Mouse (Mus musculus): ENCODE results near the gene H2-DMa. TPM values are rescaled to one million over a fixed set of nuclear protein-coding genes. Genes with fewer than 3 reads are reported as not detected.

Gene H2-DMa
- total and polyA plus RNA-seq, 2 experiments from 2014 or later = 4.2 to 7.2 TPM

GRCm38 (mm10) chr17:34183564-34184219 lies 64.4 kb downstream of the H2-DMa start:
- no peak for ATAC-seq (ENCODE audit: insufficient read depth, low read depth)
- peaks cover 35% of the 10 kb centered on the region for H3K27me3 ChIP-seq (ENCODE audit: control insufficient read depth, insufficient read depth, low read length)
- no peak for DNase-seq (ENCODE audit: low spot score)
- no peaks in the 10 kb centered on the region for H3K36me3 ChIP-seq (replicated peaks; ENCODE audit: control insufficient read depth, insufficient read depth, low read length)
- 58% methylated on average over 15 of the region's 15 CpGs for WGBS
- H3K4me3 ChIP-seq (ENCODE audit: low read depth, low read length) = no peak overlapping the region
- H3K27ac ChIP-seq (ENCODE audit: low read depth) = no peak overlapping the region
- TF ChIP-seq CTCF (IDR thresholded peaks at IDR 0.05; ENCODE audit: low read depth) (no peak), EP300 (IDR thresholded peaks at IDR 0.05; ENCODE audit: low read depth) (no peak)
- no peak overlapping the region for H3K9ac ChIP-seq (replicated peaks; ENCODE audit: low read depth, low read length)
- no peak overlapping the region for H3K4me2 ChIP-seq (ENCODE audit: low read depth, low read length)
- peaks cover 8% of the 10 kb centered on the region; the same call in 1 of the 2 replicates for H3K4me1 ChIP-seq (ENCODE audit: control insufficient read depth, insufficient read depth)
- H3K9me3 ChIP-seq (replicated peaks; ENCODE audit: control insufficient read depth, low read length) = no peaks in the 10 kb centered on the region

GRCm38 (mm10) chr17:34185526-34185925 lies 66.2 kb downstream of the H2-DMa start:
- Histone ChIP-seq H3K27ac (ENCODE audit: low read depth) (no peak overlapping the region), H3K4me1 (ENCODE audit: control insufficient read depth, insufficient read depth) (peaks cover 8% of the 10 kb centered on the region; the same call in 1 of the 2 replicates), H3K4me2 (ENCODE audit: low read depth, low read length) (no peak overlapping the region), H3K4me3 (ENCODE audit: low read depth, low read length) (no peak overlapping the region), H3K27me3 (ENCODE audit: control insufficient read depth, insufficient read depth, low read length) (peaks cover 42% of the 10 kb centered on the region), H3K9ac (replicated peaks; ENCODE audit: low read depth, low read length) (no peak overlapping the region), H3K9me3 (replicated peaks; ENCODE audit: control insufficient read depth, low read length) (no peaks in the 10 kb centered on the region), H3K36me3 (replicated peaks; ENCODE audit: control insufficient read depth, insufficient read depth, low read length) (no peaks in the 10 kb centered on the region)
- ATAC-seq (ENCODE audit: insufficient read depth, low read depth) (no peak), DNase-seq (ENCODE audit: low spot score) (no peak)
- WGBS = 81% methylated on average over 9 of the region's 9 CpGs
- TF ChIP-seq CTCF (IDR thresholded peaks at IDR 0.05; ENCODE audit: low read depth) (no peak), EP300 (IDR thresholded peaks at IDR 0.05; ENCODE audit: low read depth) (no peak)

- H3K36me3 ChIP-seq (replicated peaks; ENCODE audit: control insufficient read depth, insufficient read depth, low read length) = no peaks in the 10 kb centered on the region
- peak overlapping the region; percentile 69 for H3K4me3 ChIP-seq (ENCODE audit: low read depth, low read length)
- TF ChIP-seq CTCF (IDR thresholded peaks at IDR 0.05; ENCODE audit: low read depth) = no peak
- no peak for TF ChIP-seq EP300 (IDR thresholded peaks at IDR 0.05; ENCODE audit: low read depth)
- WGBS = 5% methylated on average over 14 of the region's 14 CpGs
- DNase-seq (ENCODE audit: low spot score) = no peak
- H3K27me3 ChIP-seq (ENCODE audit: control insufficient read depth, insufficient read depth, low read length) = peaks cover 55% of the 10 kb centered on the region
- peaks cover 8% of the 10 kb centered on the region; the same call in 1 of the 2 replicates for H3K4me1 ChIP-seq (ENCODE audit: control insufficient read depth, insufficient read depth)
- H3K4me2 ChIP-seq (ENCODE audit: low read depth, low read length) = peak overlapping the region; percentile 94
- H3K27ac ChIP-seq (ENCODE audit: low read depth) = no peak overlapping the region
- no peak for ATAC-seq (ENCODE audit: insufficient read depth, low read depth)
- no peaks in the 10 kb centered on the region for H3K9me3 ChIP-seq (replicated peaks; ENCODE audit: control insufficient read depth, low read length)
- peak overlapping the region; percentile 77; the same call in 1 of the 2 replicates for H3K9ac ChIP-seq (replicated peaks; ENCODE audit: low read depth, low read length)
Measured at GRCm38 (mm10) chr17:34186885-34187260, 67.5 kb downstream of the H2-DMa start.

GRCm38 (mm10) chr17:34187261-34187916 lies 68.0 kb downstream of the H2-DMa start, which contains the start of the genes Tap1 and Psmb9:
Tap1 (plus strand) TSS chr17:34187553.
Psmb9 (minus strand) TSS chr17:34187764.
- Histone ChIP-seq H3K9ac (replicated peaks; ENCODE audit: low read depth, low read length) (peak within 1 kb of the TSS; percentile 77), H3K27me3 (ENCODE audit: control insufficient read depth, insufficient read depth, low read length) (peaks cover 59% of the 10 kb centered on the region), H3K36me3 (replicated peaks; ENCODE audit: control insufficient read depth, insufficient read depth, low read length) (no peaks in the 10 kb centered on the region), H3K4me2 (ENCODE audit: low read depth, low read length) (peak within 1 kb of the TSS; percentile 94), H3K4me1 (ENCODE audit: control insufficient read depth, insufficient read depth) (peaks cover 8% of the 10 kb centered on the region; the same call in 1 of the 2 replicates), H3K9me3 (replicated peaks; ENCODE audit: control insufficient read depth, low read length) (no peaks in the 10 kb centered on the region), H3K27ac (ENCODE audit: low read depth) (peak within 1 kb of the TSS; percentile 69), H3K4me3 (ENCODE audit: low read depth, low read length) (peak within 1 kb of the TSS; percentile 69)
- under 1% methylated on average over 46 of the region's 46 CpGs for WGBS
- DNase-seq (ENCODE audit: low spot score) (peak; percentile 84), ATAC-seq (ENCODE audit: insufficient read depth, low read depth) (peak; percentile 95)
- TF ChIP-seq EP300 (IDR thresholded peaks at IDR 0.05; ENCODE audit: low read depth) (no peak), CTCF (IDR thresholded peaks at IDR 0.05; ENCODE audit: low read depth) (no peak)

- TF ChIP-seq EP300 (IDR thresholded peaks at IDR 0.05; ENCODE audit: low read depth) (no peak), CTCF (IDR thresholded peaks at IDR 0.05; ENCODE audit: low read depth) (no peak)
- Histone ChIP-seq H3K4me2 (ENCODE audit: low read depth, low read length) (peak overlapping the region; percentile 94), H3K9me3 (replicated peaks; ENCODE audit: control insufficient read depth, low read length) (no peaks in the 10 kb centered on the region), H3K4me3 (ENCODE audit: low read depth, low read length) (peak overlapping the region; percentile 69), H3K36me3 (replicated peaks; ENCODE audit: control insufficient read depth, insufficient read depth, low read length) (no peaks in the 10 kb centered on the region), H3K9ac (replicated peaks; ENCODE audit: low read depth, low read length) (peak overlapping the region; percentile 77), H3K4me1 (ENCODE audit: control insufficient read depth, insufficient read depth) (peaks cover 8% of the 10 kb centered on the region; the same call in 1 of the 2 replicates), H3K27ac (ENCODE audit: low read depth) (peak overlapping the region; percentile 69), H3K27me3 (ENCODE audit: control insufficient read depth, insufficient read depth, low read length) (peaks cover 65% of the 10 kb centered on the region)
- 1% methylated on average over 20 of the region's 20 CpGs for WGBS
- ATAC-seq (ENCODE audit: insufficient read depth, low read depth) (peak; percentile 24), DNase-seq (ENCODE audit: low spot score) (peak; percentile 26)
Measured at GRCm38 (mm10) chr17:34188010-34188409, 68.7 kb downstream of the H2-DMa start.

Other genes starting within 250 kb of the H2-DMa start
Only the 30 nearest of the 32 such genes appear.
- 17.0 and 30.1 TPM in 2 replicates for gene Kifc1, start 228.9 kb upstream of the H2-DMa start, total RNA-seq (2014; rRNA removed; ENCODE audit: low replicate concordance)
- gene Kifc1, start 228.9 kb upstream of the H2-DMa start, polyA plus RNA-seq (2015; fragmentation: Nextera tagmentation; extraction: Ambion mirVana) = 2.0 and 2.1 TPM in 2 replicates
- gene Platr17, start 214.4 kb upstream of the H2-DMa start, total RNA-seq (2014; rRNA removed; ENCODE audit: low replicate concordance) = not detected in 2 replicates
- gene Platr17, start 214.4 kb upstream of the H2-DMa start, polyA plus RNA-seq (2015; fragmentation: Nextera tagmentation; extraction: Ambion mirVana) = not detected in 2 replicates
- gene Daxx, start 210.1 kb upstream of the H2-DMa start, total RNA-seq (2014; rRNA removed; ENCODE audit: low replicate concordance) = 15.2 and 19.3 TPM in 2 replicates
- gene Daxx, start 210.1 kb upstream of the H2-DMa start, polyA plus RNA-seq (2015; fragmentation: Nextera tagmentation; extraction: Ambion mirVana) = 18.0 and 20.0 TPM in 2 replicates
- 50.9 and 84.1 TPM in 2 replicates for gene Tapbp, start 203.6 kb upstream of the H2-DMa start, total RNA-seq (2014; rRNA removed; ENCODE audit: low replicate concordance)
- gene Tapbp, start 203.6 kb upstream of the H2-DMa start, polyA plus RNA-seq (2015; fragmentation: Nextera tagmentation; extraction: Ambion mirVana) = 47.6 and 51.3 TPM in 2 replicates
- 29.1 and 42.9 TPM in 2 replicates for gene Zbtb22, start 203.6 kb upstream of the H2-DMa start, total RNA-seq (2014; rRNA removed; ENCODE audit: low replicate concordance)
- gene Zbtb22, start 203.6 kb upstream of the H2-DMa start, polyA plus RNA-seq (2015; fragmentation: Nextera tagmentation; extraction: Ambion mirVana) = 10.1 and 12.0 TPM in 2 replicates
- 63.1 and 144 TPM in 2 replicates for gene Rgl2, start 190.0 kb upstream of the H2-DMa start, total RNA-seq (2014; rRNA removed; ENCODE audit: low replicate concordance)
- gene Rgl2, start 190.0 kb upstream of the H2-DMa start, polyA plus RNA-seq (2015; fragmentation: Nextera tagmentation; extraction: Ambion mirVana) = 21.1 and 21.9 TPM in 2 replicates
- 28.6 and 77.4 TPM in 2 replicates for gene Pfdn6, start 179.2 kb upstream of the H2-DMa start, total RNA-seq (2014; rRNA removed; ENCODE audit: low replicate concordance)
- gene Pfdn6, start 179.2 kb upstream of the H2-DMa start, polyA plus RNA-seq (2015; fragmentation: Nextera tagmentation; extraction: Ambion mirVana) = 123 and 128 TPM in 2 replicates
- gene Wdr46, start 178.9 kb upstream of the H2-DMa start, total RNA-seq (2014; rRNA removed; ENCODE audit: low replicate concordance) = 6.7 and 10.9 TPM in 2 replicates
- gene Wdr46, start 178.9 kb upstream of the H2-DMa start, polyA plus RNA-seq (2015; fragmentation: Nextera tagmentation; extraction: Ambion mirVana) = 8.9 and 11.1 TPM in 2 replicates
- 0.53 and 0.70 TPM in 2 replicates for gene B3galt4, start 168.1 kb upstream of the H2-DMa start, total RNA-seq (2014; rRNA removed; ENCODE audit: low replicate concordance)
- gene B3galt4, start 168.1 kb upstream of the H2-DMa start, polyA plus RNA-seq (2015; fragmentation: Nextera tagmentation; extraction: Ambion mirVana) = 5.5 and 6.1 TPM in 2 replicates
- gene Vps52, start 163.7 kb upstream of the H2-DMa start, total RNA-seq (2014; rRNA removed; ENCODE audit: low replicate concordance) = 28.2 and 31.8 TPM in 2 replicates
- gene Vps52, start 163.7 kb upstream of the H2-DMa start, polyA plus RNA-seq (2015; fragmentation: Nextera tagmentation; extraction: Ambion mirVana) = 27.8 TPM in 2 replicates
- 1,548 and 1,735 TPM in 2 replicates for gene Rps18, start 163.5 kb upstream of the H2-DMa start, total RNA-seq (2014; rRNA removed; ENCODE audit: low replicate concordance)
- 845 and 880 TPM in 2 replicates for gene Rps18, start 163.5 kb upstream of the H2-DMa start, polyA plus RNA-seq (2015; fragmentation: Nextera tagmentation; extraction: Ambion mirVana)
- gene H2-K1, start 119.2 kb upstream of the H2-DMa start, total RNA-seq (2014; rRNA removed; ENCODE audit: low replicate concordance) = 61.0 and 84.5 TPM in 2 replicates
- 42.9 and 48.4 TPM in 2 replicates for gene H2-K1, start 119.2 kb upstream of the H2-DMa start, polyA plus RNA-seq (2015; fragmentation: Nextera tagmentation; extraction: Ambion mirVana)
- 22.5 and 48.5 TPM in 2 replicates for gene Ring1, start 94.9 kb upstream of the H2-DMa start, total RNA-seq (2014; rRNA removed; ENCODE audit: low replicate concordance)
- 10.3 and 11.9 TPM in 2 replicates for gene Ring1, start 94.9 kb upstream of the H2-DMa start, polyA plus RNA-seq (2015; fragmentation: Nextera tagmentation; extraction: Ambion mirVana)
- gene H2-Ke6, start 91.5 kb upstream of the H2-DMa start, total RNA-seq (2014; rRNA removed; ENCODE audit: low replicate concordance) = 80.6 and 101 TPM in 2 replicates
- gene H2-Ke6, start 91.5 kb upstream of the H2-DMa start, polyA plus RNA-seq (2015; fragmentation: Nextera tagmentation; extraction: Ambion mirVana) = 58.5 and 64.6 TPM in 2 replicates
- gene Slc39a7, start 87.9 kb upstream of the H2-DMa start, total RNA-seq (2014; rRNA removed; ENCODE audit: low replicate concordance) = 88.7 and 97.2 TPM in 2 replicates
- gene Slc39a7, start 87.9 kb upstream of the H2-DMa start, polyA plus RNA-seq (2015; fragmentation: Nextera tagmentation; extraction: Ambion mirVana) = 79.7 and 85.4 TPM in 2 replicates
- gene Rxrb, start 87.7 kb upstream of the H2-DMa start, total RNA-seq (2014; rRNA removed; ENCODE audit: low replicate concordance) = 29.4 and 36.6 TPM in 2 replicates
- gene Rxrb, start 87.7 kb upstream of the H2-DMa start, polyA plus RNA-seq (2015; fragmentation: Nextera tagmentation; extraction: Ambion mirVana) = 28.4 and 31.2 TPM in 2 replicates
- gene Col11a2, start 80.1 kb upstream of the H2-DMa start, total RNA-seq (2014; rRNA removed; ENCODE audit: low replicate concordance) = 1.4 and 1.9 TPM in 2 replicates
- gene Col11a2, start 80.1 kb upstream of the H2-DMa start, polyA plus RNA-seq (2015; fragmentation: Nextera tagmentation; extraction: Ambion mirVana) = 0.25 and 0.29 TPM in 2 replicates
- not detected in 2 replicates for gene H2-Oa, start 27.2 kb upstream of the H2-DMa start, total RNA-seq (2014; rRNA removed; ENCODE audit: low replicate concordance)
- gene H2-Oa, start 27.2 kb upstream of the H2-DMa start, polyA plus RNA-seq (2015; fragmentation: Nextera tagmentation; extraction: Ambion mirVana) = not detected in 2 replicates
- 83.2 and 87.5 TPM in 2 replicates for gene Brd2, start 3.1 kb downstream of the H2-DMa start, total RNA-seq (2014; rRNA removed; ENCODE audit: low replicate concordance)
- 33.4 and 38.4 TPM in 2 replicates for gene Brd2, start 3.1 kb downstream of the H2-DMa start, polyA plus RNA-seq (2015; fragmentation: Nextera tagmentation; extraction: Ambion mirVana)
- 1.5 TPM in 1 of 2 replicates, not detected in the other for gene H2-DMb2, start 23.8 kb downstream of the H2-DMa start, total RNA-seq (2014; rRNA removed; ENCODE audit: low replicate concordance)
- 0.33 and 0.38 TPM in 2 replicates for gene H2-DMb2, start 23.8 kb downstream of the H2-DMa start, polyA plus RNA-seq (2015; fragmentation: Nextera tagmentation; extraction: Ambion mirVana)
- gene H2-DMb1, start 33.5 kb downstream of the H2-DMa start, total RNA-seq (2014; rRNA removed; ENCODE audit: low replicate concordance) = 0.19 TPM in 1 of 2 replicates, not detected in the other
- 0.65 and 0.90 TPM in 2 replicates for gene H2-DMb1, start 33.5 kb downstream of the H2-DMa start, polyA plus RNA-seq (2015; fragmentation: Nextera tagmentation; extraction: Ambion mirVana)
- gene Tap1, start 68.0 kb downstream of the H2-DMa start, total RNA-seq (2014; rRNA removed; ENCODE audit: low replicate concordance) = 8.8 and 10.7 TPM in 2 replicates
- 2.7 and 3.7 TPM in 2 replicates for gene Tap1, start 68.0 kb downstream of the H2-DMa start, polyA plus RNA-seq (2015; fragmentation: Nextera tagmentation; extraction: Ambion mirVana)
- 2.9 and 6.3 TPM in 2 replicates for gene Psmb9, start 68.2 kb downstream of the H2-DMa start, total RNA-seq (2014; rRNA removed; ENCODE audit: low replicate concordance)
- 2.5 and 3.6 TPM in 2 replicates for gene Psmb9, start 68.2 kb downstream of the H2-DMa start, polyA plus RNA-seq (2015; fragmentation: Nextera tagmentation; extraction: Ambion mirVana)
- gene Psmb8, start 78.2 kb downstream of the H2-DMa start, total RNA-seq (2014; rRNA removed; ENCODE audit: low replicate concordance) = 9.7 and 11.0 TPM in 2 replicates
- gene Psmb8, start 78.2 kb downstream of the H2-DMa start, polyA plus RNA-seq (2015; fragmentation: Nextera tagmentation; extraction: Ambion mirVana) = 9.4 and 9.9 TPM in 2 replicates
- gene Tap2, start 84.0 kb downstream of the H2-DMa start, total RNA-seq (2014; rRNA removed; ENCODE audit: low replicate concordance) = 3.3 and 14.5 TPM in 2 replicates
- 7.0 and 7.5 TPM in 2 replicates for gene Tap2, start 84.0 kb downstream of the H2-DMa start, polyA plus RNA-seq (2015; fragmentation: Nextera tagmentation; extraction: Ambion mirVana)
- not detected in 2 replicates for gene H2-Ob, start 119.4 kb downstream of the H2-DMa start, total RNA-seq (2014; rRNA removed; ENCODE audit: low replicate concordance)
- gene H2-Ob, start 119.4 kb downstream of the H2-DMa start, polyA plus RNA-seq (2015; fragmentation: Nextera tagmentation; extraction: Ambion mirVana) = 0.08 and 0.14 TPM in 2 replicates
- 0.69 and 4.1 TPM in 2 replicates for gene H2-Ab1, start 138.1 kb downstream of the H2-DMa start, total RNA-seq (2014; rRNA removed; ENCODE audit: low replicate concordance)
- 2.0 and 3.6 TPM in 2 replicates for gene H2-Ab1, start 138.1 kb downstream of the H2-DMa start, polyA plus RNA-seq (2015; fragmentation: Nextera tagmentation; extraction: Ambion mirVana)
- 5.8 TPM in 1 of 2 replicates, not detected in the other for gene H2-Aa, start 168.3 kb downstream of the H2-DMa start, total RNA-seq (2014; rRNA removed; ENCODE audit: low replicate concordance)
- gene H2-Aa, start 168.3 kb downstream of the H2-DMa start, polyA plus RNA-seq (2015; fragmentation: Nextera tagmentation; extraction: Ambion mirVana) = 1.7 and 2.5 TPM in 2 replicates
- 1.2 TPM in 1 of 2 replicates, not detected in the other for gene H2-Eb1, start 186.3 kb downstream of the H2-DMa start, total RNA-seq (2014; rRNA removed; ENCODE audit: low replicate concordance)
- 4.1 and 4.4 TPM in 2 replicates for gene H2-Eb1, start 186.3 kb downstream of the H2-DMa start, polyA plus RNA-seq (2015; fragmentation: Nextera tagmentation; extraction: Ambion mirVana)
- gene H2-Eb2, start 206.1 kb downstream of the H2-DMa start, total RNA-seq (2014; rRNA removed; ENCODE audit: low replicate concordance) = not detected in 2 replicates
- not detected in 2 replicates for gene H2-Eb2, start 206.1 kb downstream of the H2-DMa start, polyA plus RNA-seq (2015; fragmentation: Nextera tagmentation; extraction: Ambion mirVana)